Mouse (Mus musculus) heart, adult 10 weeks (tissue): ENCODE results near the gene Il1rapl1. TPM values are rescaled to one million over a fixed set of nuclear protein-coding genes. Genes with fewer than 3 reads are reported as not detected.

Source experiments
- polyA plus RNA-seq: library from polyadenylated mRNA; stranded (reverse); fragments of 350-450 nt; fragmentation: Illumina TruSeq; extraction: RNeasy Lipid Tissue Mini Kit (QIAGEN cat#74804); gene quantifications from one replicate; pipeline ENCODE4 v1.2.3, GENCODE M21; 2014; ENCODE audit warnings: low read depth, low replicate concordance

Gene Il1rapl1
- polyA plus RNA-seq: not detected

DNA sequence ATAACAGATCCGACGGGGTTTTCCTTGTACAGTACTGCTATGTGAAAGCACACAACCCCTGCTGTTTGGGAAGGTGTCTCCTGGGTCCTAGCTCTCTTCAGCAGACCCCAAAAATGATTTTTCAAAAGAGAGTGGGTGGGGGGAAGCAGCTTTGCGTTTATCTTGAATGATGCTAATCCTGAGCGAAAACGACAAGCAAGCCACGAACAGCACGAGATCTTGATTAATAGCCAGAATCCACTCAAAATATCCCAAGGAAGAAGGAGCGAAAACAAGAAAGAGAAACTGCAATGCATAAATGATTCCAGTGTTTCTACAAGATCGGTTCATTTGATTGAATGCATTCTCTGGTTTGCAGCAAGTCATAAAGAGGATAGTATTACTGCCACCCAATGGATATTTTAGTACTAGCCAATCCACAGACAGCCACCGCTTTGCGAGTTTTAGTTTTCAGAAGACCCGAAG is at the start of gene Il1rapl1:
Il1rapl1 (minus strand) TSS at position 37 of the 465 bp plus-strand sequence.

